Mouse (Mus musculus) ovary, postnatal 36 days (tissue): ENCODE measurements at regions not wholly inside any gene's neighbourhood (a gene's known extent, or its start where the extent isn't known, plus 50 kb on each side); places are given as distances from the start of the nearest gene placed in this dataset.

Source experiments
- DNase-seq: peaks from one replicate; pipeline ENCODE4 v3.0.0; 2022; ENCODE audit warnings: low spot score, mixed read lengths

- DNase-seq = no peak
Observed at GRCm38 (mm10) chr10:23480474-23480873, 129.9 kb upstream of the Eya4 start.

GRCm38 (mm10) chr10:23478902-23479301 is 128.3 kb upstream of the Eya4 start:
- no peak for DNase-seq

- DNase-seq = no peak
Observed at GRCm38 (mm10) chr10:23477104-23477503, 126.5 kb upstream of the Eya4 start.

GRCm38 (mm10) chr10:23450997-23451396 is 100.4 kb upstream of the Eya4 start:
- DNase-seq = no peak

GRCm38 (mm10) chr10:23450647-23450979 is 100.0 kb upstream of the Eya4 start:
- DNase-seq = no peak

- DNase-seq = no peak
Observed at GRCm38 (mm10) chr10:23449860-23450646, 99.5 kb upstream of the Eya4 start.

GRCm38 (mm10) chr10:23448976-23449859 is 98.6 kb upstream of the Eya4 start:
- DNase-seq = no peak

GRCm38 (mm10) chr10:23430376-23430775 is 79.8 kb upstream of the Eya4 start:
- no peak for DNase-seq

- DNase-seq = no peak
Observed at GRCm38 (mm10) chr10:23413794-23414518, 63.4 kb upstream of the Eya4 start.

- no peak for DNase-seq
Observed at GRCm38 (mm10) chr10:23403351-23403938, 52.9 kb upstream of the Eya4 start.
